Mouse (Mus musculus) heart, postnatal 4 days (tissue): Measurements from ENCODE around the gene Col27a1. TPM values are rescaled to one million over a fixed set of nuclear protein-coding genes. Genes with fewer than 3 reads are reported as not detected.

Experiments
- DNase-seq: peaks from one replicate; pipeline ENCODE4 v3.0.0; 2021
- total RNA-seq, 2 experiments: library from RNA; stranded (reverse); gene quantifications; 2 replicates each; pipeline ENCODE4 v1.2.3; 2021

Col27a1 gene
- total RNA-seq, 2 experiments from 2014 or later, result 6.5 TPM

GRCm38 (mm10) chr4:63226164-63226882 is 12.5 kb downstream of the Col27a1 start:
- DNase-seq, result peak; percentile 46

GRCm38 (mm10) chr4:63226883-63227235 is 13.1 kb downstream of the Col27a1 start:
- no peak for DNase-seq

DNA sequence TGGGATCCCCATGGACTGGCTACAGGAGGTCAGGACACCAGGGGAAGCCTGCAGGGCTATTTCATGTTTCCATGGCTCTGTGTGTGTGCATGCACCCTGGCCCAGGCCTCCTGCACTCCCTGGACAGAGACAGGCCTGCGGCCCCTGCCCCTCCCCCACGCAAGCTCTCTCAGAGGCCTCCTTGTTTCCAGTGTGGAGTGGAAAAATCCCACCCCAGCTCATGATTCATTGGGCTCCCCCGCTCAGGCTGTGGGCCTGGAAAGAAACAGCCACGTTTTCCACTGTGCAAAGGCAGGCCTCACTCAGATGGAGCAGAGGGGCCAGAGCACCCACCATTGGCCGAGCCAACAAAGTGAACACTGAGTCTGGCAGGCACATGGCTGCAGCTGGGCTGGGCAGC is 15.1 kb downstream of the Col27a1 start:
- DNase-seq, result peak; percentile 71

GRCm38 (mm10) chr4:63229991-63230581 is 16.3 kb downstream of the Col27a1 start:
- peak; percentile 83 for DNase-seq

DNA sequence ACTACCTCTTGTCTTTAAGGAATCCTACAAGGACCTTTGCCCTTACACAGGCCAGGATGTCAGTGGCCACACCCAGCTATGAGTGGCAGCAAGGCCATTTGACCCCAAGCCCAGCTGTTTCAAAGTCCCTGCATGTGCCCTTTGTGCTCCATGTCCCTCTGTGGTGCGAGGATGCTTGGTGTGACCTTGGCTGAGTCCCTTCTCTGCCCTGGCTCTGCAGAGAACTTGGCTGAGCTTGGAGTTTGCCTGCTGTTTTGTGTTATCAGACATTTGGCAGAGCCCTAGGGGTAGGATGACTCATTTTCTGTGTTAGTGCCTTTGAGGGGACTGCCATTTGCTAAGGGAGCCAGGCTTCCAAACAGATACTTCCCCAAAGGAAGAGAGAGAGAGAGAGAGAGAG is 17.3 kb downstream of the Col27a1 start:
- peak; percentile 59 for DNase-seq

GRCm38 (mm10) chr4:63232542-63233020 is 18.8 kb downstream of the Col27a1 start:
- DNase-seq, result no peak

- peak; percentile 75 for DNase-seq
These were observed 20.0 kb downstream of the Col27a1 start for GRCm38 (mm10) chr4:63233557-63234452.

DNA sequence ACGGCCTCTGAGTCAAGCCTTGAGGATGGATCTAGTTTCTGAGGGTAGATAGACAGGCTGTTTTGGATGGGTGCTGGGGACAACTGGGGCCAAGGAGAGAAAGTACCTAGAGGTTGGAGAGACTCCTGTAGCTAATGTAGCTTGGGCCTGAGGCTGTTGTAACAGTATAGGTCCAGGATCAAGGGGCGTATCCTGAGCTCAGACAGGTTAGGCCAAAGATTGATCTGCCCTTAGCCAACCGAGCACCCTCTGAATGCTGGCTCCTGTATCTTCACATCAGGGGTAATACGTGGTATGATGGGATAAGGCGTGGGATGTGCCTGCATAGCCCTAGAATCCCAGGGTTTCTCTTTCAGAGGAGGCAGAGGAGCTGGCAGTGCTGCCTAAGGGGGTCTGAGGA is 21.0 kb downstream of the Col27a1 start:
- DNase-seq, result no peak

- no peak for DNase-seq
These were observed 22.4 kb downstream of the Col27a1 start for GRCm38 (mm10) chr4:63236235-63236634.

GRCm38 (mm10) chr4:63237225-63237624 is 23.4 kb downstream of the Col27a1 start:
- no peak for DNase-seq

- no peak for DNase-seq
These were observed 24.3 kb downstream of the Col27a1 start for GRCm38 (mm10) chr4:63238141-63238540.

GRCm38 (mm10) chr4:63238722-63239121 is 24.9 kb downstream of the Col27a1 start:
- no peak for DNase-seq

- no peak for DNase-seq
These were observed 27.2 kb downstream of the Col27a1 start for GRCm38 (mm10) chr4:63241031-63241430.

- DNase-seq, result no peak
These were observed 34.2 kb downstream of the Col27a1 start for GRCm38 (mm10) chr4:63247991-63248390.

DNA sequence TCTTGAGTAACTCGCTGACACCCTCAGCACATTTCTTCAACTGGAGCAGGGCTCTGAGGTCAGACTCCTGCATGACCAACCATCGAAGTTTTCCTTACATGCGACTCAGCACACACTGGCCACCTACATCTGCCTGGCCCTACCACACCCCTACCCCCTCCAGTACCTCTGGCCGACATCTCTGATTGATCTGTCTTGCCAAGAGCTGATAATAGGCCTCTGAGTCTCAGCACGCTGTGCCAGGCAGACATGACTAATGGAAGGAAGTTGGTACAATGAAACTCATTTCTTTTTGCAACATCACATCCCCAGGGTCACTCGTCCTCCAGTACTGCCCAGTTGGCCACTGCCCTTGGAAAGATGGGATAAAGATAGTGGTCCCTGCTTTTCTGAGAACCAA is 35.1 kb downstream of the Col27a1 start:
- no peak for DNase-seq

- DNase-seq, result no peak
These were observed 38.0 kb downstream of the Col27a1 start for GRCm38 (mm10) chr4:63251760-63252159.

DNA sequence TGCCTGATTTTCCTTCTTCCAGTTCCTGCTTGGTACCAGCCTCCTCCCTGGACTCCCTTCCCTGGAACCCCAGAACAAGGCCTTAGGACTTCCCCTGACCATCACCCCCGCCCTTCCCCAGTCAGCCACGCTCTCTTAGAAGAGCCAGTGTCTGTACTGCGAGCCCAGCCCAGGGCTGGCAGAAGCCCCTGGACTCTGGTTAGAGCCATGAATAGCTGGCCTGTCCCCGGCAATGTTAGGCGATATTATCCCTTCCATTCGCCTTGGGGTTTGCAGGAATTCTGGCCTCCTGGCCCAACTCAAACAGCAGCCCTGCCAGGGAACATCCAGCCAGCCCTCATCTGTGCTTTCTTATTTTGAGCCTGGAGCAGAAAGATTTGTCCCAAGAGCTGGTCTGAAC is 39.9 kb downstream of the Col27a1 start:
- DNase-seq, result peak; percentile 41

DNA sequence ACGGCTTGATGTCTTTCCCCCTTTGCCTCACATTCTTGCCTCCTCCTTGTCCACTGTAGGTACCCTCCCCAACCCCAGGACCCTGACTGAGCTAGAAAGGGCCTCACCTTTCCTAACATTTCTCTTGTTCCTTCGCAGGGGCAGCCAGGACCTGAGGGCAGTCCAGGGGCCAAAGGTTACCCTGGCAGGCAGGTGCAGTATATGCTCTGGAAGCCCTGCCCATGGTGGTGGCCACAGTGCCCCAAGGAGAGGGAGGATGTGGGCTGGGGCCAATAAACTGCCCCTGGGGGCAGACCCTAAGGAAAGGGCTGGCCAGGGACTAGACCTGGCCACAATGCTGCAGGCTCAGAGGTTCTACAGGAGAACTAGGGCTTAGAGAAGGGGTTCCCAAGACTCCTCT is 40.3 kb downstream of the Col27a1 start:
- DNase-seq, result no peak

DNA sequence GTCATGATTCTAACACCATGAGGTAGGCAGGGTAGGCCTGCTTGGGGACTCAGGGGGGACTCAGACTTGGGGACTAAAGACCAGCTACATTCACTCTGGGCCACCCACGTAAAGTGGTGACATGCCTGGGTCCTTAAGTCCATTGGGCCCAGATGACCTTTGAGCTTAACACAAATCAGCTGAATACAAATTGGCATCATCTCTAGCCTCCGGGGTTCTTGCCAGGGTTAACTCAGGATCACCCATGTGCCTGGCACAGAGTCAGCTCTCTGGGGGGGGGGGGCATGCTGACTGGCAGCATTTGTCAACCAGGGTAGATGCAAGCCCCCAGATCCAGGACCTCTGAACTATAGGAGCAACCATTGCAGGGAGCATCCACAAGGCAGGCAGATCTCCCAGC is 42.6 kb downstream of the Col27a1 start:
- DNase-seq, result no peak

GRCm38 (mm10) chr4:63257346-63257745 is 43.5 kb downstream of the Col27a1 start:
- no peak for DNase-seq

GRCm38 (mm10) chr4:63258096-63258495 is 44.3 kb downstream of the Col27a1 start:
- DNase-seq, result no peak

- no peak for DNase-seq
These were observed 45.3 kb downstream of the Col27a1 start for GRCm38 (mm10) chr4:63259066-63259465.

GRCm38 (mm10) chr4:63260506-63260905 is 46.7 kb downstream of the Col27a1 start:
- peak; percentile 67 for DNase-seq
